Comparison of ENCODE assay signal across 8 mouse cellular contexts in genomic region chr9:120259805-120260204, GRCm38 (mm10). TPM values are rescaled to one million over a fixed set of nuclear protein-coding genes. Genes with fewer than 3 reads are reported as not detected.
DNase-seq lines count a peak whose midpoint lies in the region; ATAC-seq lines count a peak whose summit lies in the region.

No protein-coding gene starts in this region.

- no peak overlapping the region for H3K27ac ChIP-seq in hindbrain, embryonic 14.5 days
- H3K27ac ChIP-seq in hindbrain, embryonic 16.5 days (ENCODE audit: low read depth, low read length), result no peak overlapping the region

- no peak for ATAC-seq in hindbrain, embryonic 14.5 days (ENCODE audit: low FRiP score)
- ATAC-seq in hindbrain, embryonic 16.5 days, result no peak
- ATAC-seq in monocyte, adult 5-6 weeks (replicated peaks; ENCODE audit: insufficient number of reproducible peaks, low FRiP score, low TSS enrichment, poor library complexity, severe bottlenecking), result no peak

- 0 out of 2 replicates have a peak, but pooled peaks cover 11% of the 10 kb centered on the region for H3K4me1 ChIP-seq in hindbrain, embryonic 14.5 days (replicated peaks; ENCODE audit: control insufficient read depth, insufficient read depth, low read length)
- peaks cover 8% of the 10 kb centered on the region for H3K4me1 ChIP-seq in hindbrain, embryonic 16.5 days (ENCODE audit: control insufficient read depth, insufficient read depth, low read depth, low read length)

- H3K9me3 ChIP-seq in hindbrain, embryonic 14.5 days (ENCODE audit: control insufficient read depth, low read length), result no peaks in the 10 kb centered on the region
- no peaks in the 10 kb centered on the region for H3K9me3 ChIP-seq in hindbrain, embryonic 16.5 days (ENCODE audit: control insufficient read depth, low read length)

- no peak overlapping the region for H3K4me3 ChIP-seq in hindbrain, embryonic 14.5 days (replicated peaks; ENCODE audit: low read length)
- no peak overlapping the region for H3K4me3 ChIP-seq in hindbrain, embryonic 16.5 days (ENCODE audit: low read length)

- no peak overlapping the region for H3K4me2 ChIP-seq in hindbrain, embryonic 14.5 days (replicated peaks)
- H3K4me2 ChIP-seq in hindbrain, embryonic 16.5 days (ENCODE audit: low read length), result no peak overlapping the region

- H3K27me3 ChIP-seq in hindbrain, embryonic 14.5 days (ENCODE audit: control insufficient read depth, insufficient read depth, low read length), result no peaks in the 10 kb centered on the region
- no peaks in the 10 kb centered on the region for H3K27me3 ChIP-seq in hindbrain, embryonic 16.5 days (replicated peaks; ENCODE audit: control insufficient read depth, insufficient read depth, low read length)

- 33% methylated on average over 8 of the region's 8 CpGs for WGBS in hindbrain, embryonic 14.5 days
- WGBS in hindbrain, embryonic 16.5 days, result 36% methylated on average over 8 of the region's 8 CpGs

- H3K36me3 ChIP-seq in hindbrain, embryonic 14.5 days (replicated peaks; ENCODE audit: control insufficient read depth, insufficient read depth), result no peaks in the 10 kb centered on the region
- H3K36me3 ChIP-seq in hindbrain, embryonic 16.5 days (ENCODE audit: control insufficient read depth, insufficient read depth, low read length), result no peaks in the 10 kb centered on the region

- no peak overlapping the region for H3K9ac ChIP-seq in hindbrain, embryonic 14.5 days
- no peak overlapping the region for H3K9ac ChIP-seq in hindbrain, embryonic 16.5 days (ENCODE audit: low read depth, low read length)

- DNase-seq in hindbrain, embryonic 14.5 days (ENCODE audit: low spot score), result peak; percentile 47
- DNase-seq in ES-CJ7 (ENCODE audit: low read depth, low spot score), result peak; percentile 8
- DNase-seq in c-Kit-positive CD71-negative TER-119-negative erythroid progenitor cells, embryonic 14.5 days (ENCODE audit: low read depth), result peak; percentile 40
- DNase-seq in layer of hippocampus, adult 9-10 months (ENCODE audit: low spot score), result peak; percentile 43
- DNase-seq in thymus, postnatal 10 days (ENCODE audit: low spot score in 2 of 2), result peak; percentile 15 to 35
- no peak for DNase-seq in urinary bladder, adult 2 months (ENCODE audit: low spot score)

RNA-seq across cellular contexts. Expression of gene Myrip, which starts 41.5 kb away (rescaled TPM):
- 7.7 and 8.7 TPM in 2 replicates for polyA plus RNA-seq in hindbrain, embryonic 14.5 days (2014; fragmentation: Nextera tagmentation; extraction: Ambion mirVana)
- polyA plus RNA-seq in hindbrain, embryonic 16.5 days (2015; fragmentation: Nextera tagmentation; extraction: Ambion mirVana), result 7.3 and 8.1 TPM in 2 replicates
- polyA plus RNA-seq in urinary bladder, adult 2 months (2012; rRNA removed), result 2.0 and 3.6 TPM in 2 replicates
- not detected in 3 replicates for total RNA-seq in monocyte, adult 5-6 weeks (2017)
